Mouse (Mus musculus) gonadal fat pad, adult 2 months (tissue): ENCODE data around the gene Tmem144. TPM values are rescaled to one million over a fixed set of nuclear protein-coding genes. Genes with fewer than 3 reads are reported as not detected.

Experiments
- DNase-seq: peaks from one replicate; pipeline ENCODE4 v3.0.0-alpha.2; 2012; ENCODE audit warnings: low read depth
- polyA plus RNA-seq: library from polyadenylated mRNA; depleted of rRNA; stranded (reverse); fragments of >200 nt; gene quantifications from 2 replicates; pipeline ENCODE4 v1.2.3, GENCODE M21; 2012; rRNA removed

Tmem144 gene
- 1.6 and 3.2 TPM in 2 replicates for polyA plus RNA-seq

DNA sequence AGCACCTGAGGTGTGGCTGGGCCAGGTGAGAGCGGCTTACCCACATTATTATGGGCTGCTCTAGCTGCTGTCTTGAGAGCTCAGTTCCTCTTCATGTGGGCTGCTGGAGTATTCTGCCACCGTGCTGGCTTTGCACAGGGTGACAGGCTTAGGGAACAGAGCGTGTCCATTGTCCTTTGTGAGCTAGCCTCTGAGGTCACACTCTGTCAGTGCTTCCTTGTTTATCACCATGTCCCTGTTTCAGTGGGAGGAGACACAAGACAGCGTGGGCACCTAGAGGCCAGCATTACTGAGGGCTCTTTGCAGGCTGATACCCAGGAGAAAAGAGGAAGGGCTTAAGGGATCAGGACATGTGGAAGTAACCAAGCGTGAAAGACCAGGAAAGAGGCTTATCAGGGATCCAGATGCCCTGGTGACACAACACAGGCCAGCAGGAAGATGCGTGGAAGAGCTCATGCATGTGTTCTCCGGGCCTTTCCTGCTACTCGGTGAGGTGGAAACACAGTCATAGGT lies at the start of gene Tmem144:
Gene Tmem144, minus strand, starts transcription at position 120 of the 513 bp plus-strand sequence.
- DNase-seq, result no peak

DNA sequence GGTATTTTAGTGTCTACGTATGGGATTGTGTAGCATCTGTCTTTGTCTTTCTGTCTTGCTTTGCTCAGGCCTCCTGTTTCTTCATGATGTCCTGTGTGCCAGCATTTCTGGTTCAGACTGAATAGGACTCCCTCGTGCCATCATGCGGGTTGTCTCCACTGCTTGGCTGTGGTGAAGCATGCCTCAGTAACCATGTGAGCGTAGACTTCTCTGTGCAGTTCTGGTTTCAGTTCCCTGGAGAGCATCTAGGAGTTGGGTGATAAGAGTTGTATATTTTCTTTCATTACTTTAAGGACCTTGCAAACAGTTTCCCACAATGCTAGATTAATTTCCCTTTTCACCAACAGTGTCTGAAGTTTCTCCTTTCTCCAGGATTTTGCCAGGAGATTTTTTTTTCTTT lies 49.2 kb upstream of the Tmem144 start:
- DNase-seq, result no peak

DNA sequence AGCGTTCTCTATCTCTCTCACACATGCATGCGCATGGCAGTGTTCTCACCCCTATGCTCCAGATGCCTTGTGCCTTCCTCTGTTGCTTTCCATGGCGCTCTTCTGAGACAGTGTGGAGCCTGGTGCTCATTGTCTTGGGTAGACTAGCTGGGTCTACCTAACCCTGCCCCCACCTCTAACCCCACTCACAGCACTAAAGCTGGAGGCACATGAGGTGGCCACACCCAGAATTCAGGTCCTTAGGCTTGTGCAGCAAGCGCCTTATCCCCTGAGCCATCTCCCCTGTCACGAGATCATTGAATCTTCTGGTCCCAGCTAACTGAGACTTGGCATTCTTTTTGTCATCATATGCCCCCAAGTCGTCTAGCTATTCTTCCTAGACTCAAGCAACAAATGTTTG lies 48.7 kb upstream of the Tmem144 start:
- no peak for DNase-seq

DNA sequence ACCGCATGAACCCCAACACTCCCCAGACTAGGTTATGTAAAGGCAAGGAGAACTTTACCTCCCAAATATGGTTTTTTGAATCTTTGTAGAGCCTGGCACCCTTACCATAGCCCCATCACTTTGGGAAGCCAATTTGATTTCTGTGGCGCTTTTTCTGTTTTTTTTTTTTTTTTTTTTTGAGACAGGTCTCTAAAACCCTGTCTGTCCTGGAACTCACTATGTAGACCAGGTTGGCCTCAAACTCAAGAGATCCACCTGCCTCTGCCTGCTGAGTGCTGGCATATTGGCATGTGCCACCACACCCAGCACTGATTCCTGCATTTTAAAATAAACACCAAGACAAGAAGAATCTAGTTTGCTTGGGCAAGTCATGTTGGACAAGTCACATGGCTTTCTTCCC lies 47.9 kb upstream of the Tmem144 start:
- no peak for DNase-seq

DNA sequence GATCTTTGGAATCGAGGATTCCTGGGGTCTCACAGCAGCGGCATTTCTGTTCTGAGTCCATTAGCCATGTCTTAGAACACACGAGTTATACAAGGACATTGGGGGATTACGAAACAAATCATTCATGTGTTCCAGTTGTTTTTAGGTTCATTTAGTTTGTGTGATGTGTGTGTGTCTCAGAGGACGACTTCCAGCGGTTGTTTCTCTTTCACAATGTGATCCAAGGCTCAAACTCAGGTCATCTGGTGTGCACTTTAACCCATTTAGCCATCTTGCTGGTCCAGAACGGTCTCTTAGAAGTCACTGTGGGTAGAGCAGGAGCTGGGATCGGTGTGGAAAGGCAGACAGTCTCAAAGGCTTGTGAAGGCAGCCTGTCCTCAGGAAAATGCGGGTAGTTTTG lies 47.3 kb upstream of the Tmem144 start:
- no peak for DNase-seq

DNA sequence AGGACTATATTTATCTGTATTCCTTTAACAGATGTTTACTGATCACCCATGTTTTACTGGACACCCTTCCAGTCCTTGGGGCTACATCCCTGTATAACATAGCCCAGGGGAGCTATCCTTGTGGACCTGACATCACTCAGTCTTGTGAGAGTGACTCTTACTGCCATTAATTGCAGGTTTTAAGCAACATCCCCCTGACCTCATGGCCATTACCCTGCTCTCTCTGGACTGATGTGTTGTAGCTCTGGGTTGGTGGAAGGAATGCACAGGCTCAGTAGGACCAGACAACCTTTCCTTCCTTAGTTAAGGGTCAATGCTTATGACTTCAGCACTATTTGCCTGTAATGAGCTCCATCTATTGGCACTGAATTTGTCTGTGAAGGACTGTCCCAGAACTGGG lies 45.9 kb upstream of the Tmem144 start:
- no peak for DNase-seq

DNA sequence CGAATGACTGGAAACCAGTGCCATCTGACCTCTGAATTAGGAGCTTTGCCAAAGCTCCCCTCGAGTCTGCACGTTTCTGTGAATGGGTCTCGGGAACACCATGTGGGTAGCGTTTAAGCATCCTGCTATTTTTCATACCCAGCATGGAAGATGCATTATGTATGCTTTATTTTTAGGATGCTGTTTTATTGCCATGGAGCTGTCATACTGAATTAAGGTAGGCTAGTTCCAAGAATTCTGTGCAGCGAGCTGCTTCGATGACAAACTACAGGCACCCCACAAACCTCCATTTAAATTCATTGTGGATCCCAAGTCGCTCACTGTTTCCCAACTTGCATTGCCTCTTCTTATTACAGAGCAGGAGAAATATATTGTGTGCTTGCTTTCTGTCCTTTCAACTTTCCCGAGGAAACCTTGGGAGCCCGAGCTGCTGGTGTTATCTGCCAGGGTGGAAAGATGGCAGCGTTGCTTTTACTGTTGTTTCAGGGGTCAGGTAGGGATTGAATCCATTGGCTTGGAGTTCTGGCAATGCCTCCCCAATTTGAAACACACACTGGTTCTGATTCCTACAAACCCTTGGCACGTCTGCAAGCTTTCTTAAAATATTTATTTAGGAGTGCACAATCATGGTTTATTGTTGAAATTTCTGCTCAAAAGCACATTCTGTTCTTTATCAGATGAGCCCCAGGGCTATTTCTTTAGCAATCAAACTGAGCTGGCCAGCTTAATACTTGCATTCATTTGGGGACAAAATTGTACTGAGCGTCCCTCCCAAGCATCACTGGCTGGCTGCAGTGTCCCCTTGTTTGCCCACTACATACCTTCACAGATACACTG lies 45.2 kb upstream of the Tmem144 start:
- peak; percentile 89 for DNase-seq

DNA sequence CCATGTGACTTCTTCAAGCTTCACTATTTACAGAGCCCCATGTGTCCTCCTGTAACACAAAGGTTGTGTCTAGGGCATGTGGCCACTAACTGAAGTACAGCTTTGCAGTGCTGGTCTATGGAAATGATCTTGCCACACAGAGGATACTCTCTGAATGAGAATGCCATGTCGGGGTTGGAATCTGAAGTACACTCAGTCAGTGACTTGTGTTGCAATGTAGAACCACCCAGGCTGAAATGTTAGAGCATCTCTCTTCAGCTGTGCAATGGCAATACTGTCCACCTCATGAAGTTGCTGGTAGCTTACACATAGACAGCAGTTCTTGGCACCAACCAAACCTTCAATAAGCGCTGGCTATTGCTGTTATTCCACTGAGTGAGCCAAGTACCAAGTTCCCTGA lies 35.4 kb upstream of the Tmem144 start:
- no peak for DNase-seq

DNA sequence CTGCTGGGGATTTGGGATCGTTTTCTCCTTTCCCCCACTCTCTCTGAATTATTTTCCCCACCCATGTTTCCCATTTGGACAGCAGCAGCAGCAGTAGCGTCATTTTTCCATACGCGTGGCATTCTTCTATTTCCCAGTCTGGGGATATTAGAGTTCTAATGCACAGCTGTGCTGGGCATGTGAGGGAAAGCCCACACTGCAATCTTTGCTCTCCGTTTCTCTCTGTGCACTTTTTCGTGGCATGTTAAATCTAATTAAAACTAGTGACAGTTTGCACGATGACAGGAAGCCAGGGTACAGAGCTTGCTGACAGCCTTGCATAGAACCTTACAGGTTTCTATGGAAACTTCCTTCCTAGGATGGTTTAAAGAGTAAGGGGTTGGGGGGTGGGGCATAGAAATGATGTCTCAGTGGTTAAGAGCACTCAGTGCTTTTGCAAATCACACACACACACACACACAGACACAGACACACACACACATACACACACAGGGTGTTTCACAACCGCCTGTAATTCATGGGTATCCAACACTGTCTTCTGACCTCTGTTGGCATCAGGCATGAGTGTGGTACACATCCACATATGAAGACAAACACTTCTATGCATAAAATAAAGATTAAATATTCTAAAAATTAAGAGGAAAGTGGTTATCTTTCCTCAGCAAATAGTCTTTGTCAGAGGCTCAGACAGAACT lies 34.7 kb upstream of the Tmem144 start:
- no peak for DNase-seq

DNA sequence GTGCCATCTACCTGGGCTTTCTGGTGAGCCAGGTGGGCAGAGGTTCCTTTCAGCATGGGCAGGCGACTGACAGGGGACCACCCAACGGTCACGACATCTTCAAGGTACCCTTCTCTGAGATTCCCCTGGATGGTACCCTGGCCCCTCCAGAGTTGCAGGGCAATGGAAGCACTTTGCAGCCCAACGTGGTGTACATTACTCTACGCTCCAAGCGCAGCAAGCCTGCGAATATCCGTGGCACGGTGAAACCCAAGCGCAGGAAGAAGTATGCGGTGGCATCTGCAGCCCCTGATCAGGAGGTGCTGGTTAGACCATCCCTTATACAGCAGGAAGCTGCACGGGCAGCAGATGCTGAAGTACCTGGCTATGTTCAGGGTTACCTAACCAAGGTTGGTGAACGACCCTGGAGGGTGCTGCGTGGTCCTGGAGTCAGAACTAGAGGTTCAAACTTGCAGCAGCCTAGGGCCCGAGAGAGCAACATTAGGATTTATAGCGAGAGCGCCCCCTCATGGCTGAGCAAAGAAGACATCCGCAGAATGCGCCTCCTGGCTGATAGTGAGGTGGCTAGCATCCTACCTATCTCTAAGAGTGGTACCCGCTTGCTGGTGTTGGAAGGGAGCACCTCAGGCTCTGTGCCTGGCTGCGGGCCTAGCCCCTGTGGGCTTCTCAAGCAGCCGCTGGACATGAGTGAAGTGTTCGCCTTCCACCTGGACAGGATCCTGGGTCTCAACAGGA lies 34.0 kb upstream of the Tmem144 start:
- no peak for DNase-seq

DNA sequence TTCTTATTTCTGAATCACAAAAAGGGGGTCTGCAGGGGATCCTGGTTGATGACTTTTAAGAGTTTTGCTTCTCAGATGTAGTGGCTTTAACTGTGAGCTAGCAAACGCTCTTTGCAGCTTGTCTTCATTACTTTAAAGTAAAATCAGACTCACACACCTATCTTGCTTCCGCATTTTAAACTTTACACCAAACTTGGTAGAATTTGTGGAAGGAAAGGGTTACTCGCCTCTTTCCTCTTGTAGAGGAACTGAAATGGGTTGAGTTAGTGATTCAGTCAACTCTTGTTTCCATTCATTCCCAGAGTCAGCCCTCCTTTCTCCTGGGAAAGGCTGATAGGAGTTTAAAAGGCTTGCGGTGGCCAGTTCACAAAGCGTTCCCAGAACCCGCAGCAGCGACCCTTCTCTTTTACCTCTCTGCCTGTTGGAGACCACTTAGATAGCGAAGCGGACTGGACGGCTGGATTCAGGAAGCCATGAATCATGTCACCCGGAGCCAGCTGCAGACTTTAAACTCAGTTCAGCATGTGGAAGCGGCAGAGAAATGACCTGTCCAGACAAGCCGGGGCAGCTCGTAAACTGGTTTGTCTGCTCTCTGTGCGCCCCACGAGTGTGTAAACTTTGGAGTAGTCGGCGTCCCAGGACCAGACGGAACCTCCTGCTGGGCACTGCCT lies 33.2 kb upstream of the Tmem144 start:
- DNase-seq, result peak; percentile 79

DNA sequence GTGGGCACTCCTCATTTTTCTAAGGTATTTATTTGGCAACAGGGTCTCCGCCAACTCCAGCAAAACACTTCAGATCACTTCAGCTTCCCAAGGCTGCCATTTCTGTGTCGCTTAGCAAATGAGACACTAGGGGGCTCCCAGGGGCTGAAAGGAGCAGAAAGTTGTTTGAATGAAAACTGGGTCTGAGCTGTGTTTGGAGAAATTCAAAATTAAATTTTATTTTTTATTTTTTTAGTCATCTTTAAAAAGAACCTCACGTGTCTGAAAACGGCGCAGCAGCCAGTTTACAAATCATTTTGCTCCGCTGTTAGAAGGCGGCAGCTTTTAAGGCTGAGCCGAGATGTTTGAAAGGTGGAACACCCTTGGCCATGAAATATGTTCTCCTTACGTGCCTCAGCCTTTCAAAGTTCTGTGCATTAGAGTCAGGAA lies 32.2 kb upstream of the Tmem144 start:
- no peak for DNase-seq

DNA sequence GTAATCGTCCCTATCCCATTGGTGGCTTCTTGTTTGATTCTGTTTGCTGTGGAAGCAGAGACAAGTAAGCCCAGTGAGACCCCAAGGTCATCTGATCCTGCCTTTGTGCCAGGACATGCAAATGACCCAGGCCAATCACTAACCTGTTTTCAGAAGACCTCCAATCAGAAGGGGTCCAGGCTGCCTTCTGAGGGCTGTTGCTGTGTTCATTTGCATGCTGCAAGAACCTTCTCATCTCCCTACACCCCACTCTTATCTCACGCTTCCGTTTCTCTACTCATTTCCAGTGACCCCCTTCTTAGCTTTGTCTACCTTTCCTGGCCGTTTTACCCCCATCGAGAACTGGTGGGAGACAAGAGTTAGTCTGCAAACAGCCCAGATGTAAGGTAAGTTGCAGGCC lies 31.7 kb upstream of the Tmem144 start, which contains the start of gene Fam198b:
Gene Fam198b, plus strand, starts transcription at position 229 of the 400 bp plus-strand sequence.
- no peak for DNase-seq

DNA sequence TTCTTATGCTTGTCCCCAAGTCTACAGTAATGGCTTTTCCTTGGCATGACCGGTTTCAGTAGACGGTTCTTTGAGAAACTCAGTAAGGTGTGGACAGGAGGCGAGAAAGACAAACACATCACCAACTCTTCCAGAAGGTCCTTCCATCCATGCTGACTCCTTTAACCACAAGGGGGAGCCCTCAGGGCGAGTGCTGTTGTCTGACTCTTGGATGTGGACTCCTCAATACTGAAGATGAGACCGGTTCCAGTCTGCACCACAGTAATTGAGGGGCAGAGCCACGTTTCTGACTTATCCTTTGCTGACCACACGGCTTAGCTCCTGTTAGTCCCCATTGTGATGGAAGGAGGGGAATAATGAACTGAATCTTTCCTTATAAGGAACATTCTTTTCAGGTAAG lies 30.5 kb upstream of the Tmem144 start:
- DNase-seq, result no peak

DNA sequence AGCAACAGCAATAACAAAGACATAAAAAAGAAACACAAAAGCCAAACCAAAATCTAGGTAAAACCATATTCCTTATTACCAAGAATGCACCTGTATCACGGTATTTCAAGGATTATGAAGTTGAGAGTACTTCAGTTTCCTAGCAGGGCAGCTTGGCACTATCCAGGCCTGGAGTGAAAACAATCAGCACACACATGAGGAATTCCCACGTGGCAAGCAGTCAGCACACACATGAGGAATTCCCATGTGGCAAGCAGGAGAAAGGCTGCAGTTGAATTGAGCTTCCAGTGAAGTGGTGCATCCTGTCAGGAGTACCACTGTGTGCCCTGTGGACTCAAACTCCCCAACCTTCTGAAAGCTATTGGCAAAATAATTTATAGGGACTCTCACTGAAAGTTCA lies 29.1 kb upstream of the Tmem144 start:
- DNase-seq, result no peak

DNA sequence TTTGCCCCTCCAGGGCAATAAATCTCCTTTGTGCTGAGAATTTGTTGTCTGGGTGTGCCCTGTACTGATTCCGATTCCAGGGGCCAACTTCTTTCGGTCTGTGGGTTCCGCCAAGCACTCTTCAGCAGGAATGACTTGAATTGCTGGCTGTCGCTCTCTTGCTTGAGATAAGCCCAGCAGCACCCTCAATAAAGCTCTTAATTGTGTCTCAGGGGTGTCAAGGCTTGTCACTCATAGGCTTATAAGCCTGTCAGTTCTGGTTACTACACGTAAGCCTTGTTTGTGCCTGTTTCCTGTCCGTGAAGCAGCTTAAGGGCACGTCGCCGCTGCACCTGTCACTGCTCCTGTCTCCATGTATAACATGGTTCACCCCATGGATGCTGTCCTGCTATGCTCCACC lies 26.7 kb upstream of the Tmem144 start:
- DNase-seq, result no peak

DNA sequence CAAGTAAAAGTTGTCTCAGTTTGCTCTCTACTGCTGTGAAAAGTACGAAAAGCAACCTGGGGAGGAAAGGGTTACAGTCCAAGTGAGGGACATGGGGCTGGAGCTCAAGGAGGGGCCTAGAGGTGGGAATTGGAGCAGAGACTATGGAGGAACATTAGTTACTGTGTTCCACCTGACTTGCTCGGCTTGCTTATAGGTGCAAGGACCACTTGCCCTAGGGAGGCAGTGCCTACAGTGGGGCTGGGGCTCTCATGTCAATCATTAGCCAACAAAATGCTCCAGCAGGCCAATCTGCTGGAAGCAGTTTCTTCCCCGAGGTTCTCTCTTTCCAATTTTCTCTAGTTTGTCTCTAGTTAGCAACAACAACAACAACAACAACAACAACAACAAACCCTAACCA lies 25.8 kb upstream of the Tmem144 start:
- no peak for DNase-seq

DNA sequence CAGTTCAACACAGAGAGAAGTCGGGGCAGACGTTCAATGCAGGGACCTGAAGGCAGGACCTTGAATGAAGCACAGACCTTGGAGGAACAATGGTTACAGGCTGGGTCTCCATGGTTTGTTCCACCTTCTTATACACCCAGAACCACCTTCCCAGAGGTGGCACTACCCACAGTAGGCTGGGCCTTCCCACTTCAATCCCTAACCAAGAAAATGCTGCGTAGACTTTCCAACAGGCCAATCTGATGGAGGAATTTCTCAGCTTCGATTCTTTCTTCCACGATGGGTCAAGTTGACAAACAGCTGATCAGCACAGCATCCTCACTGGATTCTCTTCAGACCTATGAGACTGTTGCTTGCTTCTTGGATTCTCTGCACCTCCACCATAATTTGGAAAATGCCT lies 22.9 kb upstream of the Tmem144 start:
- no peak for DNase-seq

DNA sequence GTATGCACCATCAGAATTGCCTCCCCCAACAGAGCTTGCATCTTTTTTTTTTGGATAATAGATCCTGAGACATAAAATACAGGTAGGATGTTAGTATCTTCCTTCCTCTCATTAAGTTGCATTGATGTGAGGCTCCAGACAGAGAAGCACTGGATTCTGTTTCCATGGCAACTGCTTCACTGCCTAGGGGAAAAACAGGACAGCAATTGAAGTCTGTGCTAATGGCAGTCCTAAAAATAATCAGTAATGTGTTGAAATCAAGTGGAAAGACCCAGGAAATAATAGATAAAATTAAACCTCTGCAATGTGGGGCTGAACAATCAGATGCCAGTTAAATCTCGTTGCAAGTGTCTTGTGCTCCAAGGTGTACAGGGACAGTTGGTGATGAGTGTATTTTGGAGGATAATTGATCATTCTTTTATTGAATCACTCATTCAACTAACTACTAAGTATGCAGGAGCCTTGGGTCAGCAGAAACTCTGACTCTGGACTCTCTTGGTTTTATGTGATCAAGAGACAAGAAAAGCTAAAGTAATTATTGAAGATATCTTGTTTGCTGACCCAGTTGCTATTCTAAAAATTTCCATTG lies 14.6 kb upstream of the Tmem144 start:
- no peak for DNase-seq

DNA sequence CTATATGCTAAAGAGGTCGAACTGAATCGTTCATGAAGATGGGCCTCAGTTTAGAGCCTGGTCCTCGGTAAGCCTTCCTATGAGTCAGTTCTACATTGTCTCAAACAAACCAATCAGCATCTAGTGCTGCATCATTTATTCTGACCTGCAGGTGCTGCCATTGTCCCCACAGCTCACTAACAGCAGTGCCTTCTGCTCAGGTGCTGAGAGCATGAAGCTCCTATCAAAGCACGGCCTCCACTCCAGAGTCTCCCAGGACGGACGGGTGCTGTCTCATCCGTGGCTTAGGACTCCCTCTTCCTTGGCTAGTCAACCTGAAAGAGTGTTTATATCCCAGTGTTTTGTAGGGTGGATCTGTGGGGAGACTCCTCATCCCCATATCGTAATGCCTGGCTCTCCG lies 14.0 kb upstream of the Tmem144 start:
- no peak for DNase-seq

DNA sequence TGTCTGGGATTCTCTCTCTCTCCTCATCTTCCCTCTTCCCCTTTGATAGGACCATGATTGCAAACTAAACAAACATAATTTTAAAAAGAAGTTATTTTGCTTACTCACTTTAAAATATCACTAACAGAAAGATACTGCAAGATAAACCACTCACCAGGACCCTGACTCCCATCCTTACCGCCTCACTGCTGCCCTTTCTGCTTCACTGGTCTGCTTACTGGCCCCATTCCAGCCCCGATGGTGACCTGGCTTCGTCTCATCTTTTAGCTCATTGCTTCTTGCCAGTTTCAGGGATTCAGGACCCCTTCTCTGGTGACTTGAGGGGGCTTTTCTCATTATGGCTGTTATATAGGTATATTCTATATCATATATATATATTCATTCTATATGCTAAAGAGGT lies 13.5 kb upstream of the Tmem144 start:
- no peak for DNase-seq
